Mouse (Mus musculus) limb, embryonic 15.5 days (tissue): ENCODE data around the gene Nup107. TPM values are rescaled to one million over a fixed set of nuclear protein-coding genes. Genes with fewer than 3 reads are reported as not detected.
"Not testable (repeated sequence)": the region's sequence is repeated elsewhere in the genome, so short reads cannot be mapped to it uniquely, and the experiment has no call there.

Experiments used
- ATAC-seq: fragments of 200-750 bp; cut with Nextera tagmentation; 2 replicates; pipeline ENCODE4 v1.8.0; 2017; ENCODE audit warnings: low read depth, moderate TSS enrichment; ENCODE audit not compliant: insufficient number of reproducible peaks, low FRiP score, low TSS enrichment
- H3K27ac ChIP-seq: fragments of 300-500 bp; sonication (generic); 2 replicates; pipeline ENCODE4 v1.5.1; 2015; ENCODE audit warnings: moderate library complexity, mild to moderate bottlenecking, inconsistent platforms
- H3K27me3 ChIP-seq: fragments of 300-500 bp; sonication (generic); 2 replicates; pipeline ENCODE4 v1.6.1; 2015; ENCODE audit warnings: inconsistent platforms
- H3K36me3 ChIP-seq: fragments of 300-500 bp; sonication (generic); 2 replicates; pipeline ENCODE4 v1.6.1; 2015; ENCODE audit warnings: inconsistent platforms
- H3K4me1 ChIP-seq: fragments of 300-500 bp; sonication (generic); 2 replicates; pipeline ENCODE4 v1.6.1; 2015; ENCODE audit warnings: inconsistent platforms
- H3K4me2 ChIP-seq: fragments of 300-500 bp; sonication (generic); 2 replicates; pipeline ENCODE4 v1.6.1; 2015; ENCODE audit warnings: mild to moderate bottlenecking, inconsistent platforms
- H3K4me3 ChIP-seq: fragments of 300-500 bp; sonication (generic); 2 replicates; pipeline ENCODE4 v1.5.1; 2015; ENCODE audit warnings: mild to moderate bottlenecking, inconsistent platforms
- H3K9ac ChIP-seq: fragments of 300-500 bp; sonication (generic); 2 replicates; pipeline ENCODE4 v1.6.1; 2015; ENCODE audit warnings: inconsistent platforms
- H3K9me3 ChIP-seq: fragments of 300-500 bp; sonication (generic); 2 replicates; pipeline ENCODE4 v1.6.1; 2016; ENCODE audit warnings: inconsistent platforms
- WGBS: fragments of 180-500 bp; shearing (Covaris S2); methylation state at CpG from one replicate; pipeline ENCODE4 v1.1.7; 2015; 5-methylcytosine and 5-hydroxymethylcytosine counted together
- polyA plus RNA-seq: library from polyadenylated mRNA; unstranded; fragments of >200 nt; fragmentation: Nextera tagmentation; extraction: Ambion mirVana; gene quantifications from 2 replicates; pipeline ENCODE4 v1.2.1, GENCODE M21; 2015

The Nup107 gene
- polyA plus RNA-seq, 1 experiment from 2014 or later, result 54.6 TPM

- Histone ChIP-seq H3K27me3 (no peaks in the 10 kb centered on the region), H3K4me1 (peaks cover 32% of the 10 kb centered on the region), H3K4me2 (peak overlapping the region; percentile 71), H3K27ac (peak overlapping the region; percentile 79), H3K9ac (no peak overlapping the region), H3K4me3 (peak overlapping the region; percentile 52), H3K36me3 (peaks cover 26% of the 10 kb centered on the region), H3K9me3 (no peaks in the 10 kb centered on the region)
- WGBS, result 48% methylated on average over 4 of the region's 4 CpGs
- ATAC-seq, result 0 out of 2 replicates have a peak, but pooled peaks have one; percentile 20
Measured at GRCm38 (mm10) chr10:117743917-117744316, 48.6 kb downstream of the Nup107 start.

GRCm38 (mm10) chr10:117743182-117743581 lies 49.3 kb downstream of the Nup107 start:
- no peak overlapping the region for H3K9ac ChIP-seq
- H3K9me3 ChIP-seq, result no peaks in the 10 kb centered on the region
- 0 out of 2 replicates have a peak overlapping the region, but pooled peaks have one; percentile 52 for H3K4me3 ChIP-seq
- peak overlapping the region; percentile 79 for H3K27ac ChIP-seq
- peaks cover 28% of the 10 kb centered on the region for H3K36me3 ChIP-seq
- 87% methylated on average over 2 of the region's 2 CpGs for WGBS
- no peaks in the 10 kb centered on the region for H3K27me3 ChIP-seq
- H3K4me1 ChIP-seq, result peaks cover 32% of the 10 kb centered on the region
- ATAC-seq, result no peak
- H3K4me2 ChIP-seq, result no peak overlapping the region; the same call in 1 of the 2 replicates

GRCm38 (mm10) chr10:117742618-117743017 lies 49.9 kb downstream of the Nup107 start:
- Histone ChIP-seq H3K36me3 (peaks cover 32% of the 10 kb centered on the region), H3K4me1 (peaks cover 30% of the 10 kb centered on the region), H3K9me3 (no peaks in the 10 kb centered on the region), H3K4me2 (no peak overlapping the region), H3K9ac (no peak overlapping the region), H3K4me3 (no peak overlapping the region), H3K27ac (0 out of 2 replicates have a peak overlapping the region, but pooled peaks have one; percentile 85), H3K27me3 (no peaks in the 10 kb centered on the region)
- ATAC-seq, result no peak
- 89% methylated on average over 4 of the region's 4 CpGs for whole genome bisulfite sequencing

- 78% methylated on average over 15 of the region's 15 CpGs for WGBS
- Histone ChIP-seq H3K27ac (peak overlapping the region; percentile 85), H3K9ac (no peak overlapping the region), H3K4me2 (no peak overlapping the region), H3K4me3 (peak overlapping the region; percentile 4; the same call in 1 of the 2 replicates), H3K36me3 (peaks cover 39% of the 10 kb centered on the region), H3K4me1 (peaks cover 28% of the 10 kb centered on the region), H3K9me3 (no peaks in the 10 kb centered on the region), H3K27me3 (no peaks in the 10 kb centered on the region)
- no peak for ATAC-seq
Measured at GRCm38 (mm10) chr10:117741698-117742475, 50.6 kb downstream of the Nup107 start.

GRCm38 (mm10) chr10:117740921-117741320 lies 51.6 kb downstream of the Nup107 start:
- 77% methylated on average over 9 of the region's 9 CpGs for WGBS

GRCm38 (mm10) chr10:117740171-117740570 lies 52.3 kb downstream of the Nup107 start:
- H3K4me2 ChIP-seq, result no peak overlapping the region
- WGBS, result 96% methylated on average over 10 of the region's 10 CpGs
- H3K4me3 ChIP-seq, result no peak overlapping the region
- H3K4me1 ChIP-seq, result peaks cover 24% of the 10 kb centered on the region
- no peak overlapping the region for H3K9ac ChIP-seq
- peaks cover 47% of the 10 kb centered on the region for H3K36me3 ChIP-seq
- ATAC-seq, result no peak
- no peaks in the 10 kb centered on the region for H3K9me3 ChIP-seq
- no peak overlapping the region for H3K27ac ChIP-seq
- H3K27me3 ChIP-seq, result no peaks in the 10 kb centered on the region

More at GRCm38 (mm10) chr10:117740921-117741320, 51.6 kb downstream of the Nup107 start:
- Histone ChIP-seq H3K4me1 (peaks cover 27% of the 10 kb centered on the region), H3K9me3 (no peaks in the 10 kb centered on the region), H3K4me3 (no peak overlapping the region), H3K27ac (peak overlapping the region; percentile 85), H3K4me2 (no peak overlapping the region), H3K27me3 (no peaks in the 10 kb centered on the region), H3K9ac (no peak overlapping the region), H3K36me3 (peaks cover 47% of the 10 kb centered on the region)
- ATAC-seq, result no peak

- 90% methylated on average over 6 of the region's 6 CpGs for WGBS
- H3K27ac ChIP-seq, result no peak overlapping the region
- H3K36me3 ChIP-seq, result peaks cover 47% of the 10 kb centered on the region
- H3K4me2 ChIP-seq, result no peak overlapping the region
- peaks cover 20% of the 10 kb centered on the region for H3K4me1 ChIP-seq
- H3K9me3 ChIP-seq, result no peaks in the 10 kb centered on the region
- H3K4me3 ChIP-seq, result no peak overlapping the region
- no peak for ATAC-seq
- no peak overlapping the region for H3K9ac ChIP-seq
- no peaks in the 10 kb centered on the region for H3K27me3 ChIP-seq
Measured at GRCm38 (mm10) chr10:117739648-117739948, 52.9 kb downstream of the Nup107 start.

- H3K9ac ChIP-seq, result no peak overlapping the region
- H3K27me3 ChIP-seq, result no peaks in the 10 kb centered on the region
- no peak overlapping the region for H3K4me3 ChIP-seq
- no peak overlapping the region for H3K27ac ChIP-seq
- H3K4me1 ChIP-seq, result peaks cover 16% of the 10 kb centered on the region
- ATAC-seq, result no peak
- peaks cover 47% of the 10 kb centered on the region for H3K36me3 ChIP-seq
- H3K4me2 ChIP-seq, result no peak overlapping the region
- 92% methylated on average over 15 of the region's 15 CpGs for WGBS
- no peaks in the 10 kb centered on the region for H3K9me3 ChIP-seq
Measured at GRCm38 (mm10) chr10:117738928-117739647, 53.4 kb downstream of the Nup107 start.

- no peaks in the 10 kb centered on the region for H3K27me3 ChIP-seq
- no peak overlapping the region for H3K4me3 ChIP-seq
- H3K36me3 ChIP-seq, result peaks cover 44% of the 10 kb centered on the region
- no peak overlapping the region for H3K9ac ChIP-seq
- peaks cover 9% of the 10 kb centered on the region for H3K4me1 ChIP-seq
- no peak overlapping the region for H3K4me2 ChIP-seq
- no peak overlapping the region for H3K27ac ChIP-seq
- 89% methylated on average over 13 of the region's 13 CpGs for WGBS
- no peaks in the 10 kb centered on the region for H3K9me3 ChIP-seq
- ATAC-seq, result no peak
Measured at GRCm38 (mm10) chr10:117738140-117738921, 54.2 kb downstream of the Nup107 start.

- H3K27ac ChIP-seq, H3K4me3 ChIP-seq, H3K9ac ChIP-seq, H3K27me3 ChIP-seq, H3K9me3 ChIP-seq, ATAC-seq, H3K4me1 ChIP-seq, H3K4me2 ChIP-seq: not testable (repeated sequence)
- WGBS, result 92% methylated on average over 8 of the region's 8 CpGs
- H3K36me3 ChIP-seq, result peaks cover 44% of the 10 kb centered on the region
Measured at GRCm38 (mm10) chr10:117737498-117737897, 55.0 kb downstream of the Nup107 start.

- H3K27ac ChIP-seq, result no peak overlapping the region
- no peak overlapping the region for H3K9ac ChIP-seq
- 87% methylated on average over 4 of the region's 4 CpGs for WGBS
- H3K27me3 ChIP-seq, result no peaks in the 10 kb centered on the region
- ATAC-seq, result no peak
- no peak overlapping the region for H3K4me2 ChIP-seq
- H3K9me3 ChIP-seq, result no peaks in the 10 kb centered on the region
- no peak overlapping the region for H3K4me3 ChIP-seq
- H3K36me3 ChIP-seq, result peaks cover 44% of the 10 kb centered on the region
- H3K4me1 ChIP-seq, result peaks cover 7% of the 10 kb centered on the region; the same call in 1 of the 2 replicates
Measured at GRCm38 (mm10) chr10:117737075-117737474, 55.4 kb downstream of the Nup107 start.
